Mouse (Mus musculus) kidney, postnatal 10 days (tissue): ENCODE measurements at regions not wholly inside any gene's neighbourhood (a gene's known extent, or its start where the extent isn't known, plus 50 kb on each side); places are given as distances from the start of the nearest gene placed in this dataset.

Experiments used
- DNase-seq: peaks from one replicate; pipeline ENCODE4 v3.0.0; 2021; ENCODE audit warnings: mixed read lengths

DNA sequence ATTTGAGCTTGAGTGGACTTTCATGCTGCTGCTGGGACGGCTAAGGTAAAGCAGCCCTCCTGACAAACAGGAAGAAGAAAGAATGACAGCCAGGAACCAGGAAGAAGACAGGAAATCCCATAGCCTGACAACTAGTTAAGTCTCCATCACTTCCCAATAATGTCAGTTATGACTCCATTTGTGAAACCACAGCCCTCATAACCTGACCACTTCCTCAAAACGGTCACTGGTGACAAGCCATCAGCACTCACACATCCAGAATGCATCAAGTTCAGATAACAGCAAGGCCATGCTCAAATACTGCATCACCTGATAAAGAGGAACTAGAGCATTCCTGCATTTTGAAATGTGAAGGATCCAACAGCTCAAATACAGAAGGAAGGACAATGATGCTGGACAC lies 288.3 kb downstream of the Zfp706 start:
- DNase-seq, result no peak

DNA sequence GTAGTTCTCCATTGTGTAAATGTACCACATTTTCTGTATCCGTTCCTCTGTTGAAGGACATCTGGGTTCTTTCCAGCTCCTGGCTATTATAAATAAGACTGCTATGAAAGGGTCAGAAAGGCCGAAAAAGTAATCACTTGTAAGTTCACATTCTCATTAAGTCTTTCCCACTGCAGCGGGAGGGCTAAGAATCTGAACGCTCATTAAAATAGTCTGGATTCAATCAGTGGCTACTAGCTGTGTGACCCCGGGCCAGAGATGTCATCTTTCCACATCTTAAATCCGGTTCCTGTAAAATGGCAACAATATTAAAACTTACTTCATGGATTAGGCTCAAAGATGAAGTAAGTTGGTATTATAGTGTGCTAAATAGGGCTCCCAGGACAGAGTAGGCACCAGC lies 289.7 kb downstream of the Zfp706 start:
- DNase-seq, result no peak

DNA sequence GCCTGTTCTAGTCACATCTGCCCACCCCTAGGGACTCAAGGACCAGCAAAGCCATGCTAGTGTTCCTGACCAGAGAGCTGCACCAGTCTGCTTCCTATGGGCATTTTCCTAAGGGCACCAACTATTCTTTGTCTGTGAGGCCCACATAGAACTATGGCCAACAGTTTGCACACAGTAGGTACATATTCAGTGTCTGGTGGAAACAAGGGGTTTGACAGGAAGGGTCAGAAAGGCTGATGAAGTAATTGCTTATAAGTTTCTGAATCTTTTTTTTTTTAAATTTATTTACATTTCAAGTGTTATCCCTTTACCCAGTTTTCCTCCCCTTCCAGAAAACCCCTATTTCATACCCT lies 290.9 kb downstream of the Zfp706 start:
- no peak for DNase-seq

DNA sequence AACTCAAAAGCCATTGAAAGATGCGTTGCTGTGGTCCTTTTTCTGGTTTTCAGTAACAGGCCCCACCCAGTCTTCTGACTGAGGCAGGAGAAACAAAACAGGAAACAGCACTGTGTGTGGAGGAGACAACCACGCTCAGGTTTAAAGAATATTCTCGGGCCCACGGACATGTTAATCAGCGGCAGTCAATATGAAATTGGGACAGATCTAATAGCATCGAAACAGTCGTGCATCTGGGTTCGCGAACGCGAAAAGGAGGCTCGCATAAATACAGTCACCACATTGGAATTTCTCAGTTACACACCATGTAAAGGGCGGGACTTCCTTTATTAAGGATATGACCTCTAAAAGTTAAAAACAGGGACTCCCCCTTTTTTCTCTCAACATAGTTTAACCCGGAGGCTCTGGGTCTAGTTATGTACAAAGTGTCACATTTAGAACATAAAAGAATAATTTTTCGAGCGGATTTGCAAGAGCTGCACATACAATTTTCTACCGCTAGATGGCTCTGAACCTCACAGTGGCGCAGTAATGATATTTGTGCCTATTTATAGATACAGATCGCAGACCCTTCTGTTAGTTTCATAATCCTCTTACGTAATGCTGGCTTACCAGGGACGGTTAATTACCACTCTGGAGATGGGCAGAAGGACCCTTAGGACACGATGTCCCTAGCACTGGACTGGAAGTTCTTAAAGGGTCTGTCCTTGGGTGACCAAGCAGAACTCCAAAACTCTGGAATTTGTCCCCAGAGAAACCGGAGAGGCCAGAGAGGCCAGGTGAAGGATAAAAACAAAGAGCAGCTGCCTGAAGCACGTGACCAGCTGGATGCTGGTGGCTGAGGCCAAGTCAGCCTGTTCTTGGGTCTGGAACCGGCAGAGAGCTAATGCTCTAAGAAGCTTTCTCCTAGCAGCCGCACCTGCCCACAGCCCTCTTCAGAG lies 291.6 kb downstream of the Zfp706 start:
- DNase-seq, result peak; percentile 78

DNA sequence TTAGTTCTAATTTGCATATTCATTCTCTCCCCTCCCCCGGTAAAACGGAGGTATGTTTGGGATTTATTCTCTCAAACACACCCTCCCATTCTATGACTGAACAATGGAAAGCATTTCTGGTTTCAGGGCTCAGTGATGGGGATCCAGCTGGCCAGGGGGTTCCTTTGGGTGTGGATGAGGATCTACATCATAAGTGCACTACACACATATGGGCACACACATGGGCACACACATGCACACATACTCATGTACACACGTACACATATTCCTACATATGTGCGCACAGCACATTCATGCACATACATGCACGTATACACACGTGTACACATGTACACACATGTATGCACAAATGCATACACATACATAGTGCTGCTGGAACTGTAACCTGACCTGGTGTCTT lies 292.4 kb downstream of the Zfp706 start:
- DNase-seq, result no peak

DNA sequence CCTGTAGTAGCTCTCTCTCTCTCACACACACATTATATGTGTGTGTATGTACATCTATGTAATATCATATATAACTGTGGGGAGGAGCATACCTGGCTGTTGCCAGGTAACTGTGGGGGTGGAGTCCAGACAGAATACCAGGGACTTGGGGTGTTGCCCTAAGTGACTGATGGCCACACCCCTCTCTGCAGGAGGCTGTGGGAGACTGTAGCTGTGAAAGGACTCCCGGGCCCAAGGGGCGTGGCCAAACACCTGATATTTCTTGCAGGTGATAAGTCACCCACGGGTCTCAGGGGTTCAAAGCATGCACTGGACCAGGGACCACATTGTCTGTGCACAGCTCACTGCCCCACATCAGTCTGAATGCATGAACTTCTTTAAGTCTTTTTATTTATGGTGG lies 297.8 kb downstream of the Zfp706 start:
- DNase-seq, result no peak

DNA sequence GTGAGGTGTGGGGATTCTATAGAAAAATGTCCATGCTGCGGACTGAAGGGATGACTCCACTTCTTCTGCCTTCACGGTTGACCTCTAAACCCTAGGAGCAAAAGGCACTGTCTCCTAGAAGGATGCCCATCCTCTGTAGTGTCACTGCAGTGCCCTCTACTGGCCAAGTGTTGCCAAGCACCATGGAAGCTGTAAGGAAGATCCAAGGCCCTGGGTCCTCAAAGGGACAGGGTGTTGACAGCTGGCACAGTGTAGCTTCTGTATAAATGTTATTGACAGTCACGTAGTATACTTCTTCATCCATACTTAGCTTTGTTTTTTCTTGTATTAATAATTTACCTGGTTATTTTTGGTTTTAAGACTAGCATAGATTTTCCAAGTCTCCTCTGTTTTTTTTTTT lies 299.1 kb downstream of the Zfp706 start:
- peak; percentile 89 for DNase-seq

DNA sequence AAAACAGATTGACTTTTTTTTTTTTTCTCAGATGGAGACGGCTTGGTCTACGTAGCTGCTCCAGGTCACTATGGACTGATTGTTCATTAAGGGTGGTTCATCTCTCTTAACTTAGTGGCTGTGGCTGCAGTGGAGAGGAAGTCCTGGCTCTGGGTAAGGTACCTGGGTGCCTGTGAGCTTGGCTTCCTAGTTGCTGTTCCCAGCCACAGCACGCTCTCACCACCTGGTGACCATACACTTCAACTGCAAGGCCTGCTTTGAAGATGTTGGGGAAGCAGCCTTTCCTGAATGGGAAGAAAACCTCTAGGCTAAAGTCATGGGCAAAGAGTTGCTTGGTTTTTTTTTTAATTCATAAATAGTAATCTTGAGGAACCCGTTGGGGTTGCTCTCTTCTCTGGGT lies 301.6 kb downstream of the Zfp706 start:
- DNase-seq, result peak; percentile 78

DNA sequence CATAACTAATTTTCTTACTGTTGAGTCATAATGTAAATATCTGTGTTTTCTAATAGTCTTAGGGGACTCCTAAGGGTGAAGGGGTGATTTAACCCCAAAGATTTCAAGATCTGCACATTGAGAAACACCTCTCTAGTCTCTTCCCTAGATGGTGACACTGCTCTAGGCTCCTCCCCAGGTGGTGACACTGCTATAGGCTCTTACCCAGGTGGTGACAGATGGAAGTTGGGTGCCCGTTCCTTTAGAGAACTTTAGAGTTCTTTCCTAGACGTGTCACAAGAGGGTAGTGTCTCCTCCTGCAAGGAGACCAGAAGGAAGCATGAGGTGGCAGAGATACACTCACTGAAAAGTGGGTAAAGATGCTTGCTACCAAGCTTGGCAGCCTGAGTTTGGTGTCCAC lies 302.2 kb downstream of the Zfp706 start:
- DNase-seq, result no peak

DNA sequence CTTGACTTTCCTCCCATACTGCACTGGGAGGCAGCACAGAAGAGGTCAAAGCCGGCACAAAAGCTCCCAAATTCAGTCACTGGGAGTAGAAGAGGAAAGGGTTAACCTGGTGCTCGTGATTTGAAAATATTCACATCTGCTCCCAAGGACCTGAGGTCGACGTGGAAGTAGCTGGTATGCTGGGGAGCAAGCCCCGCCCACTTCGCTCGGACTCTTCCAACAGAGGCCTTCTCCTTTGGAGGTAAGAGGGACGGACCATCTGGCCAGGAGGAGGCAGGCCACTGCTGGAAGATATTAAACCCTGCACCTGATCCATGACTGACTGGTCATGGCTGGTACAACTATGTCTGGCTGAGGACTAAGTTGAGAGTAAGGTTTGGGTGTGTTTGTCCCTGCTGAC lies 305.7 kb downstream of the Zfp706 start:
- DNase-seq, result no peak

DNA sequence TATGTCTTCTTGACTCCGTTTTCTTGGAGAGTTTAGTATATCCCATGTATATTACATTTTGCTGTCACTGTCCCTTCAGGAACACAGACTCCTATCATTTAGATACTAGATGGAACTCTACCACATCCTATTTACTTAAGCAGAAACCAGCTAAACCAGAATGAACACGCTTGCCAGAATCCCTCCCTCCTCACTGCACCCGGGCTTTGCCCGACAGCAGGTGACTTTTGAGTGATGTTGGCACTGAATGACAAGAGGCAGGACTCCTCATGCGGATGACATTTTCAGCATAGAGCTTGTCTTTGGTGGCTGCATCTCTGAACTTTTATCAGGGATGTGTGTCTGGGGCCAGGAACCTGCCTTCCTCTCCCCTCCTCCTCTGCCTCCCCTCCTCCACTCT lies 307.4 kb downstream of the Zfp706 start:
- DNase-seq, result no peak

DNA sequence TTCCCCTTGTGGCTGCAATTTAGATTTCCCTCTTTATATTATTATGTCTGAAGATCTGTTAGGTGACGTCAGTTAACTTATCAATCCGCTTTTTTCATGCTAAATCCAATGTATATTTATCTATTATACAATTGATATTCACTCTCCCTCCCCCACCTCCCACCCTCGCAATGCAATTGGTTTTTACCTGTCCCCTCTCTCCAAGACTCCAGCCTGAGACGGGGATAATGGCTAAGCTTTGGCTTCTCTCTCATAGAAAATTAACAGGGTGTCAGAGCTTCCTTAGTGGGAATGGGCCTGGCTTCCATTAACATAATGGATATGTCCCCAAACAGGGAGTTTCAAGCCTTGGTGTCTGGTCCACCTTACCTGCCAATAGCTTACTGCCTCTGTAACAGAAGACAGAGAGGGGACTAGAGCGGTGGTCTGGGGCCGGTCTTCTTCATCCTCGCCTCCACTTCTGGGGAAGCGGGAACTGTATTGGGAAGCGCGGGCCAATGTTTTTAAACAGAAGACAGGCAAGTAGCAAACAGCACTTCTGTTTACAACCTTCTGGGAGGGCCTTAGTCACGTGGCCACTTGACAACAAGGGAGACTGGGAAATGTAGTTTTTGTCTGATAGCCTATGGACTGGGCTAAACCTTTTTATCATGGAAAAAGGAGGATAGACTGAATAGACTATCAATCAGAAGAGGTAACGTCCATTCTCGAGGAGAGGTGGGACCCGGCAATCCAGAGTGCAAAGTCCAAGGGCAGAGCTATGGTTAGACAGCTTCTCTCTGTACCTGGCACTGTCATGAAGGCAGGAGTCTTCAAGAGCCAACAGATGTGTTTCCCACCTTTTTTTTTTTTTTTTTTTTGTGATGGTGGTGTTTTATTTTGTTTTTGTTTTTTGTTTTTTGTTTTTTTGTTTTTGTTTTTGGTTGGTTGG lies 312.1 kb downstream of the Zfp706 start:
- DNase-seq, result peak; percentile 62

DNA sequence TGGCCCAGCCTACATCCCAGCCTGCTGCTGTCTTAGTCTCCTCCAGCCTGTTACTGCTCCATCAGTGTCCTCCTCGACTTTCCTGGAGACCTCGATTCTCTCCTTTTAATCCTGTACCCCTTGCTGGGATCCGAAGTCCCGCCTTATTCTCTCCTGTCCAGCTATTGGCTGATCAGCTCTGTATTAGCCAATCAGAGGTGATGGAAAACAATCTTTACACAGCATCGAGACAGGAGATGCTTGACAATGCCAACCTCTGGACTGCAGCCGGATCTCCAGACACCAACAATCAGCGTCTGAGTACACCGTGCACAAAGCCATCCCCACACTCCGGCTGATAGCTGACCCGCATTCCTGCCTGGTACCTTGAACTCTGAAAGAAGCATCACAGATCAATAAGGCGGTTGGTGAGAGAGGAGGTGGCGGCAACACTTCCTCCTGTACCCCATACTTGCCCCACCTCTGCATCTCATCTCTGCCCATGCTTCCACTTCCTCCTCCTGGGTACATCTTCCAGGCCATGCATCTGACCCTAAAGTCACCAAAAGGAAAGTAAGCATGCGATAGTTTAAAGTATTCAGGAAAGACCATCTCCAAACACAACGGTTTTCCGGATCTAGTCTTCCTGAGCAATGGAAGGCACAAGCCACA lies 316.4 kb downstream of the Zfp706 start:
- no peak for DNase-seq

DNA sequence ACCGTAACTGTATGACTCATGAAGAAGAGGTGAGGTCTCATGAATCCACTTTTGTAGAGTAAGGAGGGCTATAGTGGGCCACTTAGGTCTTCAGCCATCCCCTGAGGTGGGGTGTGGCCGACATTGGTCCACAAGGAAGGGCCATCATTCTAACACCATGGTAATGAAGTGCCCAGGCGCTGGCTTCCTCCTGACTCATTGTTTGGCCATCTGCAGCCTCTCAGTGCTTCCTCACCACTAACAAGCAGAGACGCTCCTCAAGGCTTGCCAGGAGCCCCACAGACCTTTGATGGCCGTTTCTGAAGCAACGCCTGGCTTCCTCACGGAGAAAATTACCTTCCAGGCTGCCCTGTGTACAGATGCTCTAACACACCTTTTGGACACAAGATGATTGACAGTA lies 317.7 kb downstream of the Zfp706 start:
- no peak for DNase-seq

DNA sequence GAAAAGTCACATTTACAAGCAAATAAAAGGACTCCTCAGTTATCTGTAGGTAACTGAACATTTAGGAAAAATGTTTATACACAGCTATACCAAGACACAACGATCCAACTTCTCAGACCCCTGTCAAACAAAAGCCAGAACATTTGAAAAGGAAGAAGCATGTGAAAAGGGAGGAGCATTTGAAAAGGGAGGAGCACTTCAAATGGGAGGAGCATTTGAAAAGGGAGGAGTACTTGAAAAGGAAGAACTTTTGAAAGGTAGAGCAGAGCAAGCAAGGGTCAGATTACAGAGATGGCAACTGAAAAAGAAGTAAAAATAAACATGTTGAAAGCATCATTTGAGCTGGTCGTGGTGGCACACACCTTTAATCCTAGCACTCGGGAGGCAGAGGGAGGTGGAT lies 318.3 kb downstream of the Zfp706 start:
- no peak for DNase-seq

DNA sequence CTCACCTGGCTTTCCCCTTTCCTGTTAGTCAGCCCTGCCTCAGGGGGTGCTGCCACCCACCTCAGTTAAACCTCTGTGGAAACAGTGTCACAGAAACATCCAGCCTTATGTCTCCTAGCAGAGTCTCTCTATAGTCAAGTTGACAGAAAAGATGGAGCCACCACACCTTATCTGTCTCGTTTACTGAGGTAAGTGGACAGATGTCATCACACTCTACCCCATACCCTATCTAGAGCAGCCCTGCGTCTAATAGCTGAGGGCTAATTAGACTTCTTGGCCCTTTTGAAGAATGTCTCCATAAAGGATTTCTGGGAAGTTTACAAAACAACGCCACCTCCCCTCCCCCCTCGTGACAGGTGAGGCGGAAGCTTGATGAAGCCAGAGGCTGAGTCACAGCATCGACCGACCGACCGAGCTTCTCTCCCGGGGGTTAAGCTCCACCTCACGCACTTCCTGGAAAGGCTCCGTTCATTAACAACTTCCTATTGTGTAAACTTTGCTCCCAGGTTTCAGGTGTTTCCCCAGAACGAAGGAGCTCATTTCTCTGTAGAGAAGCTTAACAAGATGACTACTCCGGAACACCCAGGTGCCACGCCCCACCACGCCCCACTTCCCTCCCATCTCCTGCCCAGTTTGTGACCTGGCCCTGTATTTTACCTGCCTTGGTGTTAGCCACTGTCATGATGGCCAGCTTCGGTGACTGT lies 319.4 kb downstream of the Zfp706 start:
- DNase-seq, result peak; percentile 34

DNA sequence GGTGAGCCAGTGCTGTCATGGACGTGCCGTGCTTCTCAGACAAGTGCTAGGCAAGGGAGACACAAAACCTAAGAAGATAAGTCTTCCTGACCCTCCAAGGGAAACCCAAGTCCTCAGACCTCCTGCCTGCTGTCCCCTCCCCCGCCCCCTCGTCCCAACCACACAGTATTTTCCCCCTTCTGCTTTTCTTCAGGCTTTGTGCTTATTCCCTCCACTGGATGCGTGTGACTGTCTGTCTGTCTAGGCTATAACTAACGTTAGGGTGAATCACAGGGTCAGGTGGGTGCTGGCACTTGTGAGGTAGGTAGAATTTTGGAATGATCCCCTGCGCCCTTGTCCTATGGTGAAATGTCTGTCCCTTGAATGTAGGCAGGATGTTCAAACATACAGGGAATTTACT lies 322.9 kb downstream of the Zfp706 start:
- no peak for DNase-seq

DNA sequence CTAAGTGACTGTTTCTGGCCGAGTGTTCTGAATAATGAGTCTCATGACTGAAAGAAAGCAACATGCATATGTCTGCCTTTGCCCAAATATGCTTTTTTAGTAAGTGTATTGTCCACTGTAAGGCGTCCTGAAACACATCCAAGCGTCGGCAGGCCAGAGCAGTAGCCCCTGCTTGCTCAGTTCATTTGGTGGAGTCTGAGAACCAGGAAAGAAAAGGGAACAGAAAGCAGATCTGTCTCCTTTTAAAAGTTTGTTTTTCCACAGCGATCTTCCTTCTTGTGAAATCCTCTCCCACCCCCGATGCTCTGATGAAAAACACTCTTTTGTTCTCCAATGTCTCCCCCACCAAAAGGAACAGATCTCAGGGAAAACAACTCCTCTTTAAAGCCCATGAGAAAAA lies 324.7 kb downstream of the Zfp706 start:
- no peak for DNase-seq

DNA sequence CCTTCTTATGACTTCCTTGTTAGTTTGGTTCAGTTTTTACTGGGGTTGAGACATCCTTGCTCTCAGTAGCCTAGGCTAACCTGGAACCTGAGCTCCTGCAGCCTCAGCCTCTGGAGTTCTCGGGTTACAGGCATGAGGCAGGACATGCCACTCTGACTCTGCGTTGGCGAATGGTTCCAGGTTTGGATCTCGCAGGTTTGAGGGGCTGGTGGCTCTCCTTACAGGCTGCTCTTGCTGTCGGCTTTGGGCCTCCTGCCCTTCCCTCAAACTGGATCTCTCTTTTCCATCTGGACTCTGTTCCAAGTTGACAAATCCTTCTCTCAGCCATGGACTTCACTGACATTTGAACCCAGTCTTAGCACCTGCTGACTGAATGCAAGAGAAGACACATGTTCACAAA lies 325.4 kb downstream of the Zfp706 start:
- no peak for DNase-seq

DNA sequence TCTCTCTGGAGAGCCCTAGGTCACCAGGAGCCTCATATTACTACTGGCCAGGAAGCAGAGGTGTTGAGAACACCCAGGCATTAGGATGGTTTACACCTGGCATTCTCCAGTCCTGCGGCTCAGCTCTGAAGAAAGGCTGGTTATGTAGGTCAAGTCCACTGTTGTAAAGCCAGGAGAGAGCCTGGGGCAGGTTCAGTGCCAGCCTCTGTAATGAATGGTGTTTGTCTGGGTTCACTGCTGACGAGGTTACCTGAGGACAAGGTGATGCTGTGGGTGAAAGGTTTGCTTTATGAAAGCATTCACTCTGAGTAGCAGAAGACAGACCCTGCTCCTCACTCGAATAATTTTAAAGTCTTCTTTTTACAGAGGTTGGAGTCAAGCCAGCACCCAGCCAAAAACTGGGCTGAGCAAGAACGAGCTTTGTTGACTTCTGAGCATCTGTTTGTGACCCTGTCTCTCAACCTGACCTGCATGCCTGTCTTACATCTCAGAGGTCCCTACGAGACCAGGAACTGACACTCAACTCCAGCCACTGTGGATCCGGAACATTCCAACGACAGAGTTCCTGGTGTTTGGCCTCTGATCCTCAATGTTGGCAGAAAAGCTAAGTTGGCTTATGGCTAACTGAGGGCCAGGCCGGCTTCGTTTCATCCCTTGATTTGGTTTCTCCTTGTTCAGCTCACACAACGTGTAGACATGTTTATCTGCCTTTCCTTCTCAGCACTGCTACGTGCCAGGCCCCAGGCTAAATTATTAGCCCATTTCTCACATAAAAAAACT lies 327.0 kb downstream of the Zfp706 start:
- no peak for DNase-seq

DNA sequence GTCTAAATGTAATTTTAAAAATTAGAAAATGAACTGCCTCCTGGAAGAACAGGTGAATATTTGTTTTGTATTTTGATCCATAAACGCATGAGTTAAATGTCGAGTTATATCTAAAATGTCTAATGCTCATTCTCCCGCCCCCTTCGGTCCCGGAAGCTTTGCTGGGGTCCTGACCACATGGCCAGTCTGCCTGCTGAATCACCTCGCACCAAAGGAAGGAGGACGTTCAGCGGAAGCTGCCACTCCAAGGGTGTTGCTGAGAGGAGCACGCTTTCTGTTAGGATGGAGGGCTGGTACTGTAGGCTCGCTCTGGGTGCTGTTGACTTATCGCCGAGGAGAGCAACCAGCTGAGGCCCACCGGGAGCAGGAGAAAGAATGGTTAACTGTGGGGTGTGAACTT lies 328.0 kb downstream of the Zfp706 start:
- no peak for DNase-seq

DNA sequence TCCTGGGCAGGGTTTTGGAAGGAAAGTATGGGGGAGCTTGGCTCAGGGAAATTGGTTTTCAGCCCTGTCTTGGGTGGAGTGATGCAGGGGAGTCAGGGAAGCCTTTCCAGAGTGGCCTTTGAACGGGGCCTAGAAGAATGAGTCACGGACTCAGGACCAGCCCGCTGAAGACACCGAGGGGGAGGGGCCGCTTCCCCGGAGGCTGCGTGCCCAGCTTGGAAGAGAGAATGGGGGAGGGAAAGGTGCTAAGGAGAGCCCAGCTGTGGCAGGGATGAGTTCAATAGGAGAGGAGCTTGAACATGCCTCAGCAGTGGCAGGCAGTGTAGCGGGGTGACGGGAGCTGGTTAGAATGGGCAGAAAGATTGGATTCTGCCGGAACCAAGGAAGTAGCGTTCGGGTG lies 337.8 kb downstream of the Zfp706 start:
- peak; percentile 19 for DNase-seq
